ENCODE assay signal across 10 mouse cellular contexts in genomic region chr8:21001171-21001570, GRCm38 (mm10). TPM values are rescaled to one million over a fixed set of nuclear protein-coding genes. Genes with fewer than 3 reads are reported as not detected.
DNase-seq lines count a peak whose midpoint lies in the region; ATAC-seq and TF ChIP-seq lines count a peak whose summit lies in the region.
"Had no signal": no experiment of that assay in that cellular context is flagged by ENCODE, and none has a peak within 500 bp of the region (broad histone marks: within the 10 kb centered on the region; RNA-seq: fewer than 3 reads in every experiment).

No protein-coding gene starts in this region.

- DNase-seq in heart, postnatal 0 days (ENCODE audit: low spot score) = no peak
- DNase-seq in heart, postnatal 36 days = no peak
- DNase-seq in lung, postnatal 36 days = peak; percentile 8
- DNase-seq in lung, postnatal 25 days (ENCODE audit: low spot score) = no peak
- peak; percentile 22 for DNase-seq in NIH3T3 (ENCODE audit: low read depth)
- DNase-seq in limb, embryonic 10.5 days (ENCODE audit: low spot score) = peak; percentile 54
- no peak for DNase-seq in frontal cortex, postnatal 14 days (ENCODE audit: low spot score in 2 of 2)
- DNase-seq: liver, embryonic 13.5 days had no signal

- H3K4me1 ChIP-seq in heart, postnatal 0 days (ENCODE audit: control insufficient read depth, insufficient read depth) = no peaks in the 10 kb centered on the region
- no peaks in the 10 kb centered on the region for H3K4me1 ChIP-seq in limb, embryonic 10.5 days
- H3K4me1 ChIP-seq: liver, embryonic 13.5 days had no signal

- no peak overlapping the region for H3K9ac ChIP-seq in heart, postnatal 0 days (replicated peaks; ENCODE audit: low read depth, low read length)
- H3K9ac ChIP-seq: liver, embryonic 13.5 days had no signal

- WGBS in heart, postnatal 0 days = 51% methylated on average over 8 of the region's 8 CpGs
- 59% methylated on average over 8 of the region's 8 CpGs for WGBS in limb, embryonic 10.5 days

- ATAC-seq in heart, postnatal 0 days (ENCODE audit: insufficient read depth, low read depth) = no peak
- ATAC-seq in megakaryocyte-erythroid progenitor cell, adult 5-6 weeks (replicated peaks; ENCODE audit: low FRiP score, low TSS enrichment, poor library complexity, severe bottlenecking) = no peak

- H3K27me3 ChIP-seq in heart, postnatal 0 days (ENCODE audit: control insufficient read depth, insufficient read depth, low read length) = no peaks in the 10 kb centered on the region
- no peaks in the 10 kb centered on the region for H3K27me3 ChIP-seq in limb, embryonic 10.5 days (ENCODE audit: low read depth, poor library complexity, severe bottlenecking)
- H3K27me3 ChIP-seq: liver, embryonic 13.5 days had no signal

- TF ChIP-seq CTCF in heart, postnatal 0 days (IDR thresholded peaks at IDR 0.05; ENCODE audit: low read depth) = peak; percentile 34

- peaks cover 3% of the 10 kb centered on the region; the same call in 1 of the 2 replicates for H3K9me3 ChIP-seq in heart, postnatal 0 days (replicated peaks; ENCODE audit: control insufficient read depth, low read length)
- no peaks in the 10 kb centered on the region for H3K9me3 ChIP-seq in limb, embryonic 10.5 days (replicated peaks)

- no peaks in the 10 kb centered on the region for H3K36me3 ChIP-seq in heart, postnatal 0 days (replicated peaks; ENCODE audit: control insufficient read depth, insufficient read depth, low read length)
- no peaks in the 10 kb centered on the region for H3K36me3 ChIP-seq in limb, embryonic 10.5 days
- H3K36me3 ChIP-seq: liver, embryonic 13.5 days had no signal

- no peak overlapping the region for H3K27ac ChIP-seq in heart, postnatal 0 days (ENCODE audit: low read depth)
- H3K27ac ChIP-seq in limb, embryonic 10.5 days = 0 out of 2 replicates have a peak overlapping the region, but pooled peaks have one; percentile 14
- H3K27ac ChIP-seq: liver, embryonic 13.5 days had no signal

- intact Hi-C loops in heart, postnatal 36 days (cut with DNase I) = no loop called here

- TF ChIP-seq EP300 in heart, postnatal 0 days (IDR thresholded peaks at IDR 0.05; ENCODE audit: low read depth) = no peak

- H3K4me2 ChIP-seq in heart, postnatal 0 days (ENCODE audit: low read depth, low read length) = no peak overlapping the region
- H3K4me2 ChIP-seq: liver, embryonic 13.5 days had no signal

- no peak overlapping the region for H3K4me3 ChIP-seq in heart, postnatal 0 days (ENCODE audit: low read depth, low read length)
- H3K4me3 ChIP-seq in limb, embryonic 10.5 days = no peak overlapping the region
- H3K4me3 ChIP-seq: liver, embryonic 13.5 days had no signal

RNA-seq across cellular contexts. Expression of gene Defa21, which starts 24.2 kb away (rescaled TPM):
- not detected in 2 replicates for total RNA-seq in heart, postnatal 0 days (2014; rRNA removed; ENCODE audit: low replicate concordance)
- polyA plus RNA-seq in heart, postnatal 0 days (2015; fragmentation: Nextera tagmentation; extraction: Ambion mirVana) = not detected in 2 replicates
- not detected for total RNA-seq in heart, postnatal 36 days (2021)
- not detected in 2 replicates for polyA plus RNA-seq in limb, embryonic 10.5 days (2016; fragmentation: Nextera tagmentation; extraction: Ambion mirVana)
- not detected in 2 replicates for total RNA-seq in megakaryocyte-erythroid progenitor cell, adult 5-6 weeks (2014; fragmentation: Nextera tagmentation)
- total RNA-seq in megakaryocyte-erythroid progenitor cell, adult 5-6 weeks (2017) = not detected in 2 replicates
- polyA plus RNA-seq: liver, embryonic 13.5 days had no signal

RNA-seq across cellular contexts. Expression of gene Defa23, which starts 53.7 kb away (rescaled TPM):
- not detected in 2 replicates for total RNA-seq in heart, postnatal 0 days (2014; rRNA removed; ENCODE audit: low replicate concordance)
- not detected in 2 replicates for polyA plus RNA-seq in heart, postnatal 0 days (2015; fragmentation: Nextera tagmentation; extraction: Ambion mirVana)
- not detected for total RNA-seq in heart, postnatal 36 days (2021)
- polyA plus RNA-seq in limb, embryonic 10.5 days (2016; fragmentation: Nextera tagmentation; extraction: Ambion mirVana) = not detected in 2 replicates
- not detected in 2 replicates for total RNA-seq in megakaryocyte-erythroid progenitor cell, adult 5-6 weeks (2014; fragmentation: Nextera tagmentation)
- total RNA-seq in megakaryocyte-erythroid progenitor cell, adult 5-6 weeks (2017) = not detected in 2 replicates
- polyA plus RNA-seq: liver, embryonic 13.5 days had no signal

RNA-seq across cellular contexts. Expression of gene AY761185, which starts 56.7 kb away (rescaled TPM):
- total RNA-seq in heart, postnatal 0 days (2014; rRNA removed; ENCODE audit: low replicate concordance) = not detected in 2 replicates
- not detected in 2 replicates for polyA plus RNA-seq in heart, postnatal 0 days (2015; fragmentation: Nextera tagmentation; extraction: Ambion mirVana)
- total RNA-seq in heart, postnatal 36 days (2021) = not detected
- polyA plus RNA-seq in limb, embryonic 10.5 days (2016; fragmentation: Nextera tagmentation; extraction: Ambion mirVana) = not detected in 2 replicates
- total RNA-seq in megakaryocyte-erythroid progenitor cell, adult 5-6 weeks (2014; fragmentation: Nextera tagmentation) = not detected in 2 replicates
- total RNA-seq in megakaryocyte-erythroid progenitor cell, adult 5-6 weeks (2017) = not detected in 2 replicates
- polyA plus RNA-seq: heart, embryonic 16.5 days; liver, embryonic 13.5 days had no signal

Comparison
In these comparisons a context has a peak if more than half of its experiments do, and no peak if none do; other contexts are left out.
1. DNase-seq: peak in lung, postnatal 36 days (single experiment), NIH3T3 (single experiment) and limb, embryonic 10.5 days (single experiment); none in heart, postnatal 0 days (single experiment), heart, postnatal 36 days (0 of 2), lung, postnatal 25 days (single experiment) and frontal cortex, postnatal 14 days (0 of 2).